7 mouse cellular contexts compared by ENCODE assay signal in genomic region chr16:91303776-91304709, GRCm38 (mm10). TPM values are rescaled to one million over a fixed set of nuclear protein-coding genes. Genes with fewer than 3 reads are reported as not detected.
DNase-seq lines count a peak whose midpoint lies in the region; ATAC-seq and TF ChIP-seq lines count a peak whose summit lies in the region.

No protein-coding gene starts in this region.

- H3K9ac ChIP-seq in ES-Bruce4 (ENCODE audit: low read depth, poor library complexity, severe bottlenecking): peak overlapping the region; percentile 20; the same call in 1 of the 2 replicates
- no peak overlapping the region for H3K9ac ChIP-seq in heart, embryonic 11.5 days (ENCODE audit: low read depth, low read length)

- no peaks in the 10 kb centered on the region for H3K36me3 ChIP-seq in ES-Bruce4 (ENCODE audit: control insufficient read depth, insufficient read depth, low read length, poor library complexity, severe bottlenecking)
- H3K36me3 ChIP-seq in forebrain, embryonic 10.5 days (replicated peaks): no peaks in the 10 kb centered on the region
- H3K36me3 ChIP-seq in heart, embryonic 11.5 days (ENCODE audit: control insufficient read depth, insufficient read depth, low read length): no peaks in the 10 kb centered on the region

- peak overlapping the region; percentile 19 for H3K4me3 ChIP-seq in ES-Bruce4 (ENCODE audit: low read depth, low read length)
- H3K4me3 ChIP-seq in forebrain, embryonic 10.5 days: no peak overlapping the region
- no peak overlapping the region for H3K4me3 ChIP-seq in heart, embryonic 11.5 days (ENCODE audit: low read depth, low read length)

- TF ChIP-seq POLR2A in ES-Bruce4 (IDR thresholded peaks at IDR 0.05; ENCODE audit: insufficient read depth, low read length): no peak

- no peak for TF ChIP-seq CTCF in ES-Bruce4 (IDR thresholded peaks at IDR 0.05; ENCODE audit: low read depth, low read length)

- H3K27ac ChIP-seq in ES-Bruce4 (ENCODE audit: insufficient read depth, low read length): no peak overlapping the region
- H3K27ac ChIP-seq in forebrain, embryonic 10.5 days: peak overlapping the region; percentile 59
- H3K27ac ChIP-seq in heart, embryonic 11.5 days (ENCODE audit: low read depth, low read length): no peak overlapping the region

- H3K9me3 ChIP-seq in ES-Bruce4 (replicated peaks; ENCODE audit: control insufficient read depth, insufficient read depth, low read length, poor library complexity, severe bottlenecking): no peaks in the 10 kb centered on the region
- no peaks in the 10 kb centered on the region for H3K9me3 ChIP-seq in forebrain, embryonic 10.5 days
- H3K9me3 ChIP-seq in heart, embryonic 11.5 days (replicated peaks; ENCODE audit: control insufficient read depth, low read length): no peaks in the 10 kb centered on the region

- no peaks in the 10 kb centered on the region for H3K4me1 ChIP-seq in ES-Bruce4 (ENCODE audit: control insufficient read depth, insufficient read depth, low read length)
- H3K4me1 ChIP-seq in forebrain, embryonic 10.5 days: peaks cover 70% of the 10 kb centered on the region
- no peaks in the 10 kb centered on the region for H3K4me1 ChIP-seq in heart, embryonic 11.5 days (ENCODE audit: control insufficient read depth, insufficient read depth, low read length)

- no peak for TF ChIP-seq EP300 in ES-Bruce4 (IDR thresholded peaks at IDR 0.05; ENCODE audit: insufficient read depth, low read depth, low read length)

- 48% methylated on average over 26 of the region's 26 CpGs for WGBS in forebrain, embryonic 10.5 days
- 47% methylated on average over 26 of the region's 26 CpGs for WGBS in heart, embryonic 11.5 days (ENCODE audit: insufficient replicate concordance)

- no peak overlapping the region for H3K4me2 ChIP-seq in heart, embryonic 11.5 days

- ATAC-seq in erythroid progenitor cell, adult 5-6 weeks (replicated peaks; ENCODE audit: low FRiP score, poor library complexity, severe bottlenecking): no peak
- ATAC-seq in heart, embryonic 11.5 days (replicated peaks; ENCODE audit: insufficient number of reproducible peaks, low FRiP score, low TSS enrichment): no peak

- DNase-seq in A20 (ENCODE audit: low read depth, low spot score): peak; percentile 80
- no peak for DNase-seq in forebrain, embryonic 10.5 days (ENCODE audit: extremely low spot score, low spot score)
- DNase-seq in layer of hippocampus, postnatal 10 days (ENCODE audit: low spot score in 2 of 2): peak; percentile 53 to 69
- DNase-seq in right cerebral cortex, postnatal 10 days (ENCODE audit: low spot score in 2 of 2): peak; percentile 82 to 86

- no peaks in the 10 kb centered on the region for H3K27me3 ChIP-seq in ES-Bruce4 (ENCODE audit: control insufficient read depth, insufficient read depth, low read length, poor library complexity, severe bottlenecking)
- H3K27me3 ChIP-seq in forebrain, embryonic 10.5 days (ENCODE audit: poor library complexity, severe bottlenecking): peaks cover 100% of the 10 kb centered on the region
- H3K27me3 ChIP-seq in heart, embryonic 11.5 days (ENCODE audit: control insufficient read depth, insufficient read depth, low read length): peaks cover 48% of the 10 kb centered on the region

RNA-seq across cellular contexts. Expression of gene Olig1, which starts 34.5 kb away (rescaled TPM):
- 43.8 and 44.3 TPM in 2 replicates for polyA plus RNA-seq in ES-Bruce4 (2011; ENCODE audit: insufficient read depth, insufficient read length, low read depth, missing spikeins)
- 8.3 and 8.5 TPM in 2 replicates for polyA plus RNA-seq in forebrain, embryonic 10.5 days (2016; fragmentation: Nextera tagmentation; extraction: Ambion mirVana)
- total RNA-seq in layer of hippocampus, postnatal 10 days (2021): 100 to 1,000 TPM; 159 to 174 TPM
- total RNA-seq in erythroid progenitor cell, adult 5-6 weeks (2015; ENCODE audit: low replicate concordance): not detected in 2 replicates
- total RNA-seq in erythroid progenitor cell, adult 5-6 weeks (2017; ENCODE audit: low replicate concordance): not detected in 2 replicates
- not detected in 2 replicates for polyA plus RNA-seq in heart, embryonic 11.5 days (2014; fragmentation: Nextera tagmentation; extraction: Ambion mirVana)
